Mouse (Mus musculus): Measurements from ENCODE around the gene Rarb. TPM values are rescaled to one million over a fixed set of nuclear protein-coding genes. Genes with fewer than 3 reads are reported as not detected.

Rarb gene
- polyA plus RNA-seq, 1 experiment from 2014 or later, result 15.7 TPM

- 84% methylated on average over 4 of the region's 4 CpGs for WGBS
- Histone ChIP-seq H3K27me3 (no peaks in the 10 kb centered on the region), H3K4me1 (no peaks in the 10 kb centered on the region), H3K4me3 (no peak overlapping the region), H3K4me2 (replicated peaks) (no peak overlapping the region), H3K9ac (replicated peaks) (no peak overlapping the region), H3K36me3 (no peaks in the 10 kb centered on the region), H3K27ac (replicated peaks) (no peak overlapping the region), H3K9me3 (no peaks in the 10 kb centered on the region)
- no peak for ATAC-seq (ENCODE audit: low FRiP score, low read depth)
Measured at GRCm38 (mm10) chr14:16509825-16510224, 309.1 kb downstream of the Rarb start.

GRCm38 (mm10) chr14:16508760-16509159 is 310.2 kb downstream of the Rarb start:
- no peaks in the 10 kb centered on the region for H3K9me3 ChIP-seq
- no peaks in the 10 kb centered on the region for H3K36me3 ChIP-seq
- no peak for ATAC-seq (ENCODE audit: low FRiP score, low read depth)
- H3K4me2 ChIP-seq (replicated peaks), result no peak overlapping the region
- no peak overlapping the region for H3K9ac ChIP-seq (replicated peaks)
- 93% methylated on average over 7 of the region's 7 CpGs for WGBS
- no peak overlapping the region for H3K4me3 ChIP-seq
- no peaks in the 10 kb centered on the region for H3K4me1 ChIP-seq
- no peaks in the 10 kb centered on the region for H3K27me3 ChIP-seq
- H3K27ac ChIP-seq (replicated peaks), result no peak overlapping the region

- Histone ChIP-seq H3K9me3 (no peaks in the 10 kb centered on the region), H3K4me3 (no peak overlapping the region), H3K27ac (replicated peaks) (no peak overlapping the region), H3K9ac (replicated peaks) (no peak overlapping the region), H3K4me2 (replicated peaks) (no peak overlapping the region), H3K27me3 (no peaks in the 10 kb centered on the region), H3K36me3 (no peaks in the 10 kb centered on the region), H3K4me1 (no peaks in the 10 kb centered on the region)
- 72% methylated on average over 2 of the region's 2 CpGs for WGBS
- ATAC-seq (ENCODE audit: low FRiP score, low read depth), result no peak
Measured at GRCm38 (mm10) chr14:16497226-16497661, 321.7 kb downstream of the Rarb start.

GRCm38 (mm10) chr14:16483656-16484380 is 335.1 kb downstream of the Rarb start:
- Histone ChIP-seq H3K27me3 (no peaks in the 10 kb centered on the region), H3K36me3 (no peaks in the 10 kb centered on the region), H3K4me3 (no peak overlapping the region), H3K4me2 (replicated peaks) (no peak overlapping the region), H3K9ac (replicated peaks) (no peak overlapping the region), H3K4me1 (no peaks in the 10 kb centered on the region), H3K27ac (replicated peaks) (no peak overlapping the region), H3K9me3 (no peaks in the 10 kb centered on the region)
- peak; percentile 23; the same call in 1 of the 2 replicates for ATAC-seq (ENCODE audit: low FRiP score, low read depth)
- WGBS, result 53% methylated on average over 8 of the region's 8 CpGs

- WGBS, result 77% methylated on average over 6 of the region's 6 CpGs
- H3K27ac ChIP-seq (replicated peaks), result no peak overlapping the region
- no peak for ATAC-seq (ENCODE audit: low FRiP score, low read depth)
- H3K4me2 ChIP-seq (replicated peaks), result no peak overlapping the region
- no peaks in the 10 kb centered on the region for H3K9me3 ChIP-seq
- H3K9ac ChIP-seq (replicated peaks), result no peak overlapping the region
- H3K36me3 ChIP-seq, result no peaks in the 10 kb centered on the region
- H3K27me3 ChIP-seq, result no peaks in the 10 kb centered on the region
- no peak overlapping the region for H3K4me3 ChIP-seq
- H3K4me1 ChIP-seq, result no peaks in the 10 kb centered on the region
Measured at GRCm38 (mm10) chr14:16480621-16481020, 338.3 kb downstream of the Rarb start.

GRCm38 (mm10) chr14:16479521-16479920 is 339.4 kb downstream of the Rarb start:
- ATAC-seq (ENCODE audit: low FRiP score, low read depth), result no peak
- WGBS, result 84% methylated on average over 2 of the region's 2 CpGs
- Histone ChIP-seq H3K4me1 (no peaks in the 10 kb centered on the region), H3K4me3 (no peak overlapping the region), H3K27me3 (no peaks in the 10 kb centered on the region), H3K27ac (replicated peaks) (no peak overlapping the region), H3K9me3 (no peaks in the 10 kb centered on the region), H3K36me3 (no peaks in the 10 kb centered on the region), H3K9ac (replicated peaks) (no peak overlapping the region), H3K4me2 (replicated peaks) (no peak overlapping the region)

GRCm38 (mm10) chr14:16478606-16479323 is 340.2 kb downstream of the Rarb start:
- H3K4me3 ChIP-seq, result no peak overlapping the region
- H3K27me3 ChIP-seq, result no peaks in the 10 kb centered on the region
- no peak overlapping the region for H3K4me2 ChIP-seq (replicated peaks)
- no peak for ATAC-seq (ENCODE audit: low FRiP score, low read depth)
- H3K27ac ChIP-seq (replicated peaks), result no peak overlapping the region
- no peaks in the 10 kb centered on the region for H3K9me3 ChIP-seq
- no peak overlapping the region for H3K9ac ChIP-seq (replicated peaks)
- no peaks in the 10 kb centered on the region for H3K4me1 ChIP-seq
- no peaks in the 10 kb centered on the region for H3K36me3 ChIP-seq
- 94% methylated on average over 1 of the region's 1 CpGs for WGBS

- no peaks in the 10 kb centered on the region for H3K4me1 ChIP-seq
- ATAC-seq (ENCODE audit: low FRiP score, low read depth), result peak; percentile 68
- no peaks in the 10 kb centered on the region for H3K36me3 ChIP-seq
- H3K4me3 ChIP-seq, result no peak overlapping the region
- H3K27me3 ChIP-seq, result no peaks in the 10 kb centered on the region
- 63% methylated on average over 4 of the region's 4 CpGs for WGBS
- H3K9ac ChIP-seq (replicated peaks), result no peak overlapping the region
- no peak overlapping the region for H3K27ac ChIP-seq (replicated peaks)
- no peak overlapping the region for H3K4me2 ChIP-seq (replicated peaks)
- H3K9me3 ChIP-seq, result no peaks in the 10 kb centered on the region
Measured at GRCm38 (mm10) chr14:16448269-16448987, 370.5 kb downstream of the Rarb start.

GRCm38 (mm10) chr14:16447587-16447986 is 371.4 kb downstream of the Rarb start:
- Histone ChIP-seq H3K27ac (replicated peaks) (no peak overlapping the region), H3K9me3 (no peaks in the 10 kb centered on the region), H3K4me1 (no peaks in the 10 kb centered on the region), H3K9ac (replicated peaks) (no peak overlapping the region), H3K36me3 (no peaks in the 10 kb centered on the region), H3K4me3 (no peak overlapping the region), H3K27me3 (no peaks in the 10 kb centered on the region), H3K4me2 (replicated peaks) (no peak overlapping the region)
- ATAC-seq (ENCODE audit: low FRiP score, low read depth), result peak; percentile 60
- 33% methylated on average over 3 of the region's 3 CpGs for WGBS

- Histone ChIP-seq H3K9me3 (no peaks in the 10 kb centered on the region), H3K4me2 (replicated peaks) (no peak overlapping the region), H3K9ac (replicated peaks) (no peak overlapping the region), H3K27ac (replicated peaks) (no peak overlapping the region), H3K27me3 (no peaks in the 10 kb centered on the region), H3K36me3 (no peaks in the 10 kb centered on the region), H3K4me3 (no peak overlapping the region), H3K4me1 (no peaks in the 10 kb centered on the region)
- WGBS, result 83% methylated on average over 4 of the region's 4 CpGs
- no peak for ATAC-seq (ENCODE audit: low FRiP score, low read depth)
Measured at GRCm38 (mm10) chr14:16444859-16445258, 374.1 kb downstream of the Rarb start.

- 75% methylated on average over 6 of the region's 6 CpGs for WGBS
- Histone ChIP-seq H3K9ac (replicated peaks) (no peak overlapping the region), H3K36me3 (peaks cover 16% of the 10 kb centered on the region; the same call in 1 of the 2 replicates), H3K4me3 (no peak overlapping the region), H3K27ac (replicated peaks) (0 out of 2 replicates have a peak overlapping the region, but pooled peaks have one; percentile 2), H3K27me3 (no peaks in the 10 kb centered on the region), H3K9me3 (no peaks in the 10 kb centered on the region), H3K4me1 (no peaks in the 10 kb centered on the region), H3K4me2 (replicated peaks) (no peak overlapping the region)
- ATAC-seq (ENCODE audit: low FRiP score, low read depth), result peak; percentile 24; the same call in 1 of the 2 replicates
Measured at GRCm38 (mm10) chr14:16439385-16440126, 379.4 kb downstream of the Rarb start.
